Mouse (Mus musculus) brain, embryonic 14.5 days (tissue): ENCODE measurements around the gene Defb43.

ENCODE experiments used
- CTCF ChIP-seq: fragments of 200-500 bp; IDR thresholded peaks from 2 replicates; pipeline ENCODE4 v1.5.1; 2012; ENCODE audit warnings: inconsistent platforms, mild to moderate bottlenecking, moderate library complexity, borderline replicate concordance; ENCODE audit not compliant: insufficient read depth, insufficient read length; ENCODE audit errors: extremely low read depth
- POLR2A ChIP-seq: fragments of 200-500 bp; IDR thresholded peaks from 2 replicates; pipeline ENCODE4 v1.6.1; 2012; ENCODE audit warnings: mild to moderate bottlenecking, inconsistent platforms, borderline replicate concordance; ENCODE audit not compliant: poor library complexity, insufficient read depth, insufficient read length, severe bottlenecking; ENCODE audit errors: extremely low read depth

DNA sequence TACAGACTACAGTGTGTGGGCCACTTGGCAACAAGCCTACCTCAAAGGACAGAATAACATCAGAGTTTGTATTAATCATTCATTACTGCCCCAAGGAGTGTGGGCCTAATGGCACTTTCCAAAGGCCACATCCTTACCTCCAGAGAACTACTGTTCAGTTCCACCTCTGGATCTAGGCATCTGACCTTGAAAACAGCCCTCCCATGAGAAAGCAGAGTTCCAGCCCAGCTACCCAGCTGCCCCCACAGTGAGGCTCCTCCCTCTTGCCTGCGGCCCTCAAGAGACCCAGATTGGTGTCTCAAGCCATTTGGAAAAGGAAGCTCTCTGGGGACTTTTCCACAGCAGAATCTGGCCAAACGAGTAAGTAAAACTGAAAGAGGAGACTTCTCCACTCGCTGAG lies 35.1 kb downstream of the Defb43 start, which contains the start of gene Defb42:
- TF ChIP-seq CTCF: no peak
- TF ChIP-seq POLR2A: no peak
